Mouse (Mus musculus) megakaryocyte, embryonic 14.5 days (primary cell): ENCODE measurements around the gene Carnmt1. TPM values are rescaled to one million over a fixed set of nuclear protein-coding genes. Genes with fewer than 3 reads are reported as not detected.

Source experiments
- H3K27me3 ChIP-seq: replicated peaks from 2 replicates; pipeline ENCODE3; 2012; ENCODE audit warnings: inconsistent platforms
- H3K36me3 ChIP-seq: replicated peaks from 2 replicates; pipeline ENCODE3; 2012; ENCODE audit warnings: low read length, inconsistent platforms, mixed read lengths
- H3K4me1 ChIP-seq: 2 replicates; pipeline ENCODE4 v1.6.1; 2012; ENCODE audit warnings: inconsistent platforms
- H3K4me3 ChIP-seq: replicated peaks from 2 replicates; pipeline ENCODE3; 2012; ENCODE audit warnings: moderate library complexity, mild to moderate bottlenecking, inconsistent platforms
- H3K9me3 ChIP-seq: 2 replicates; pipeline ENCODE4 v1.6.1; 2012; ENCODE audit warnings: inconsistent platforms
- FLI1 ChIP-seq: IDR thresholded peaks from 2 replicates; pipeline ENCODE4 v1.6.1; 2012; ENCODE audit warnings: low read length, inconsistent platforms, mixed read lengths
- GATA1 ChIP-seq: IDR thresholded peaks from 3 replicates; pipeline ENCODE4 v1.6.1; 2012; ENCODE audit warnings: mixed read lengths, low read length, inconsistent platforms, borderline replicate concordance
- polyA plus RNA-seq: library from polyadenylated mRNA; stranded (reverse); fragments of >175 nt; gene quantifications from 2 replicates; pipeline ENCODE4 v1.2.3, GENCODE M21; 2012; ENCODE audit warnings: low replicate concordance; ENCODE audit not compliant: insufficient read depth

The Carnmt1 gene
- polyA plus RNA-seq, 1 experiment = 8.3 TPM

DNA sequence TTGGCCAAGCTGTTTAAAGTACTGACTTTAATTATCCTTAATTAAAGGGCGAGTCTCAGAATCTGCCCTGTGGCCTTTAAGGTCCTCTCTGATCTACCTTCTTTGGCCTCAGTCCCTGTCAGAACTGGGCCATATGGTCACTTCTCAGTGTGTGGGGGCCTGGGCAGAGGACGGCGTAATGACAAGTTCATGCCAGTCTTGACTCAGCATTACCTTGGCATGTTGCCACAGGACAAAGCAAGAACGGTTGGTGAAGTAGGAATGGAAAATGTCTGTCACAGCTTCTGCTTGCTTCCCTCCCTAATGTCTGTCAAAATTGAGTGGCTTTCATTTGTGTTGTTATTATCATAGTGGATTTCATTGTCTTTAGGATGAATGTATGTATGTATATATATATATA is 18.0 kb upstream of the Carnmt1 start:
- no peak overlapping the region for H3K4me3 ChIP-seq
- TF ChIP-seq FLI1 (no peak), GATA1 (no peak)
- no peaks in the 10 kb centered on the region for H3K27me3 ChIP-seq
- H3K4me1 ChIP-seq = peaks cover 60% of the 10 kb centered on the region
- peaks cover 11% of the 10 kb centered on the region for H3K36me3 ChIP-seq
- no peaks in the 10 kb centered on the region for H3K9me3 ChIP-seq

DNA sequence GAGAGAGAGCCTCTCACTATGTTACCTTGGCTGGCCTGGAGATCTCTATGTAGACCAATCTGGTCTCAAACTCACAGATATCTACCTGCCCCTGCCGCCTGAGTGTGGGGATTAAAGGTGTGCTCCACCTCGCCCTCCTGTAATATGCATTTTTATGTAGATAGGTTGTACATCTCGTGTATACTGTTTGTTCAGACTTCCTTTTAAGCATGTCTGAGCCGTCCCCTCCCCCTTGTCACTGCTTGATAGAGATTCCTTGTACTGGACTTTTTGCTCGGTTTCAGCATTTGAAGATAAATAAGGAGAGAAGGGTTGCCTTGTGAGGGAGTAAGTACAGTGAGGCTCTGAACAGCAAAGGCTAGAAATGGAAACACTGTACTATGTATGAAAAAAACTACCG is 17.5 kb upstream of the Carnmt1 start:
- Histone ChIP-seq H3K4me1 (peaks cover 55% of the 10 kb centered on the region), H3K9me3 (no peaks in the 10 kb centered on the region), H3K27me3 (no peaks in the 10 kb centered on the region), H3K36me3 (peaks cover 11% of the 10 kb centered on the region), H3K4me3 (no peak overlapping the region)
- TF ChIP-seq FLI1 (no peak), GATA1 (no peak)

DNA sequence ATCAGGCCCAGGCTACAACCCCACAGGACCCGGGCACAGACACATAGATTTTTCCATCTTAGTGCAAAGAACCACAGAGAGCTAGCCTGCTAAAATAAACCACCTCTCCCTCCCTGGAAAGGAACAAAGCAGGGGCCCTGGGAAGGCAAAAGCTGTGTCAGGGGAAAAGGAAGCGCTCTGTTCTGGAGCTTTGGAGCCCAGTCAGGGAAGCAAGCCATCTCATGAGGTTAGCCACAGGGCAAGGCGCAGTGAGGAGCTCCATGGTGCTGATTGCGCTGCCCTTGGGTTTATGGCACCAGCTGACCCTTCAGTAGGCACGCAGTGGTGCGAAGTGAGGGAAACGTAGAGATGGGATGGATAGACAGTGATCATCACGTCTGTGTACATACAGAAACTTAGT is 16.2 kb upstream of the Carnmt1 start:
- no peak for TF ChIP-seq FLI1
- no peak for TF ChIP-seq GATA1
- H3K4me1 ChIP-seq = peaks cover 60% of the 10 kb centered on the region

DNA sequence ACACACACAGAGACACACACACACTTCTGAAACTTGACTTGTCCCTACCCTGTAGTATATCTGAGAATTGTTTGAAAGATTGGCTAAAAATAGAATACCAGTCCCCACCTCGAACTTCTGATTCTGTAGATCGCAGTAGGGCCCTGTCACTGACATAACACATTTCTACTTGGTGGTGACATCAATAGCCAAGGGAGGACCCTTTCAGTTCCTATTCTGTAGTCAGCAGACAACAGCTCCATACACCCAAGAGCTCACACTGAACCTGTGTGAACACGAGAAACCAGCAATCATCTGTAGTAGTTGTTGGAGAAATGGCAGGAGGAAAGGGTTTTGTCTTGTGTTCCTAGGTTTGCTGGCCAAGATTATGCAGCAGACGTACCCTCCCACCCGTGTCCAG is 15.6 kb upstream of the Carnmt1 start:
- peaks cover 11% of the 10 kb centered on the region for H3K36me3 ChIP-seq

More for the DNA sequence above, 16.2 kb upstream of the Carnmt1 start:
- peaks cover 11% of the 10 kb centered on the region for H3K36me3 ChIP-seq
- H3K9me3 ChIP-seq = no peaks in the 10 kb centered on the region
- peak overlapping the region; percentile 59 for H3K4me3 ChIP-seq
- H3K27me3 ChIP-seq = no peaks in the 10 kb centered on the region

DNA sequence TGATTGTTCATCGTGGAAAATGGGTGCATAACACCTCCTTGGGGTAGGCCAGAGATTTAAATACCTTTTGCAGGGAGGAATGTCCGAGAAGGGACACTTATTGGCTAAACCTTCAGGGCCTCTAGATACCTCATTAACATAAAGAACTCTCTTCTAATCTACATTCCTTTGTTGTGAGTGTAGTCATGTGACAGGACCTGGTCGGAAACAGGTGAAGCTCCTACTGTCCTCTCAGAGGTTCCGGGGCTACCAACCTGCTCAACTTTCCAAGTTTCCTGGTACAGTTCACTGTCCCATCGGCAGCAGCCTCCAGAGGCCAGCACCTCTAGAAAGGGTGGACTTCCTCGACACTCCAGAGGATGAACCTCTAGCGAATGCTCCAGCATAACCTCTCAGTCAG is 14.6 kb upstream of the Carnmt1 start:
- Histone ChIP-seq H3K9me3 (no peaks in the 10 kb centered on the region), H3K4me3 (no peak overlapping the region), H3K4me1 (peaks cover 56% of the 10 kb centered on the region), H3K36me3 (peaks cover 8% of the 10 kb centered on the region), H3K27me3 (no peaks in the 10 kb centered on the region)
- TF ChIP-seq FLI1 (no peak), GATA1 (no peak)

More for the DNA sequence above, 15.6 kb upstream of the Carnmt1 start:
- no peak overlapping the region for H3K4me3 ChIP-seq
- no peaks in the 10 kb centered on the region for H3K9me3 ChIP-seq
- H3K4me1 ChIP-seq = peaks cover 62% of the 10 kb centered on the region
- H3K27me3 ChIP-seq = no peaks in the 10 kb centered on the region
- TF ChIP-seq FLI1 = no peak
- no peak for TF ChIP-seq GATA1

DNA sequence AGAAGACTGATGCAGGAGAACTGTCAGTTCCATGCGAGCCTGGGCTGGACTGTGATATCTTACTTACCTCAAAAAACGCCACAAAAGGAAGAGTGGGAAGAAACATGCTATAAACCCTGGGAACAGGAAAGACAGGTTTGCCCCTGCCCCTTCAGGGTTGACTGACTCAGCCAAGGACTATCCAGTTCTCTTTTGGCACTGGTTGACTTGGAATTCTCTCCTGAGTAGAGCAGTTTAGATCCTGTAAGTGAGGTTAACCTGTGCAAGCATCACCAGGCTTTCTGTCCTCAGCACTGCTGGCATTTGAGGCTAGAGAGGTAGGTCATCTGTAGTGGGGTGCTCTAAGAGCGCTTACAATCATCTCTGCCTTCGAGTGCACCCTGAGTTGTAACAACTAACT is 12.1 kb upstream of the Carnmt1 start:
- TF ChIP-seq FLI1 = no peak
- no peak for TF ChIP-seq GATA1
- Histone ChIP-seq H3K9me3 (no peaks in the 10 kb centered on the region), H3K27me3 (no peaks in the 10 kb centered on the region), H3K36me3 (peaks cover 2% of the 10 kb centered on the region), H3K4me1 (peaks cover 56% of the 10 kb centered on the region), H3K4me3 (no peak overlapping the region)

DNA sequence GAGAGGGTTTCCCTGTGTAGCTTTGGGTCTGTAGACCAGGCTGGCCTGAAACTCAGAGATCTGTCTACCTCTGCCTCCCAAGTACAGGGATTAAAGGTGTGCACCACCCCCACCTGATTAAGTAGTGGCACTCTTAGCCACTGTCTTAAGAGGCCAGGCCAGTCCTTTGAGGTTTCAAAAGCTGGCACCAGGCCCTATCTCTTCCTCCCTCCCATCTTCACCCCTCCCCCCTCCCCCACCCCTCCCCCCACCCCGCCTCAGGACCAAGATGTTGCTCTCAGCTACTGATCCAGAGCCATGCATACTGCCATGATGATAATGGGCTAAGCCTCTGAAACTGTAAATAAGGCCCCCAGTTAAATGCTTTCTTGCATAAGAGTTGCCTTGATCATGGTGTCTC is 11.2 kb upstream of the Carnmt1 start:
- H3K9me3 ChIP-seq = no peaks in the 10 kb centered on the region
- no peaks in the 10 kb centered on the region for H3K27me3 ChIP-seq
- TF ChIP-seq FLI1 (no peak), GATA1 (no peak)
- H3K4me3 ChIP-seq = no peak overlapping the region
- peaks cover 56% of the 10 kb centered on the region for H3K4me1 ChIP-seq
- no peaks in the 10 kb centered on the region for H3K36me3 ChIP-seq

DNA sequence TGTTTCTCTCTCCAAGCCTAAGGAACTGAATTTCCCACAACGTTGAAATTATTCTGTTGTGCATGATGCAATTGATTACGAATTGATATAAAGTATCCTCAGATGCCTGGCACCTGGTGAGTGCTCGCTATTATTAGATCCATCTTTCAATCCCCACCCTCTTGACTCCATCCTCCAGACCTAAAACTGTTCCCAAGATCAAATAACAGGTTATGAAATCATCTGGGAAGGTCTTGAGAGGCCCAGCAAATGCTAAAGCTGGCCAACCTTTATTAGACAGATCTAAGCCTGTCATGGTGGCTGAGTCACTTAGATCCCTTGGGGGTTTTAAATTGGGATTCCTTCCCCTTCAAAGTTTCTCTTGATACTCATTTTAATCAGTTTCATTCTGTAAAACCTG is 10.1 kb upstream of the Carnmt1 start:
- Histone ChIP-seq H3K4me3 (no peak overlapping the region), H3K9me3 (no peaks in the 10 kb centered on the region), H3K27me3 (no peaks in the 10 kb centered on the region), H3K4me1 (peaks cover 54% of the 10 kb centered on the region), H3K36me3 (no peaks in the 10 kb centered on the region)
- TF ChIP-seq GATA1 (no peak), FLI1 (no peak)

DNA sequence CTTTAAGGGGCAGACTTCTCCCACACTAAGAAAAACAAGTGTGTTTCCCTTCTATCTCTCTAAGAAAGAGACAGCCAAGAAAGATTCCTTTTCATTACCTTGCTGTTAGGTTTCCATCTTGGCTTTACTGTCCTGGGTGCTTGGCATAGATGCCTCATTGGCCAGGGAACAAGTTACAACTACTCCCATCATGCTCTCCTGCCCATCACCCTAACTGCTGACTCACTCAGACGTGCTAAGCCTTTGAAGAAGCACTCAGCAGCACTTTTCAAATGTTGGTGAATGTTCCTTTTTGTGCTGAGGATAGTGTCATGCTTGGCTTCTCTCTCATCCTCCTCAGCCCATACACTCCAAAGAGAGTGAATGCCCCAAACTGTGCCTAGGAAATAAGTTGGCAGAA is 8.9 kb upstream of the Carnmt1 start:
- Histone ChIP-seq H3K4me3 (peak overlapping the region; percentile 44), H3K9me3 (no peaks in the 10 kb centered on the region), H3K4me1 (peaks cover 54% of the 10 kb centered on the region), H3K36me3 (no peaks in the 10 kb centered on the region), H3K27me3 (no peaks in the 10 kb centered on the region)
- TF ChIP-seq GATA1 = no peak
- no peak for TF ChIP-seq FLI1

DNA sequence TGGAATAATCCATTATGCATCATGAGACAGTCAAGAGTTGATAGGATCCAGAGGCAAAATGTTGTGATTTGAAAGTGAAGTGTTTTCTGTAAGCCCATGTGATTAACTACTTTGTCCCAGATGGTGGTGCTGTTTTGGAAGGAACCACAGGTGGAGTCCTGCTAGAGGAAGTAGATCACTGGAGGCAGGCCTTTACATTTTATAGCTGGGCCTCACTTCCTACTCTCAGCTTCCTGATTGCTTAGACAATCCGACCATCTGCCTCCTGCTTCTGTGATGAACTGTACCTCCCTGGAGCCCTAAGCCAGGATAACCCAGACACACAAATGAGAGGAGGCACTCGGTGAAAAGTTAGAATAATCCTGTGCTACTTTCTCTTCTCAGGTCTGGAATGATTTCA is 6.7 kb upstream of the Carnmt1 start:
- no peaks in the 10 kb centered on the region for H3K9me3 ChIP-seq
- TF ChIP-seq FLI1 (no peak), GATA1 (no peak)
- no peak overlapping the region for H3K4me3 ChIP-seq
- no peaks in the 10 kb centered on the region for H3K36me3 ChIP-seq
- H3K27me3 ChIP-seq = no peaks in the 10 kb centered on the region
- peaks cover 59% of the 10 kb centered on the region for H3K4me1 ChIP-seq

DNA sequence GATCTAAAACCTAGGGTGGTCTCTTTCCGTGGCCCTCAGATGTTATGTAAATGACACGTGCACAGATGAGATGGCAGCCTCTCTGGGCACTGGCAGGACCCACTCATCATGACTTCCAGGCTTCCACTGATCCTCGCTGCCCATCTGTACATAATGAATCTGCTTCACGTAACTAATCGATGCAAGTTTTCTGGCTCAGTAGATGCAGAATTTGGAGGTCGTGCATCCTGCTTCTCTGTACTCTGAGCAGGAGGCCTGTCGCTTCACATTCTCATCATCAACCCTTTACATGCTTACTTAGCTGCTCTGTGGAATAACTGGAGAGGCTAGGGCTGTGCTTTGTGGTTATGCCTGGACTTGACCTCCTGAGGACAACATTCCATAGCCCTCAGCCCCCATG is 3.6 kb upstream of the Carnmt1 start:
- TF ChIP-seq FLI1 = no peak
- no peaks in the 10 kb centered on the region for H3K36me3 ChIP-seq
- peaks cover 51% of the 10 kb centered on the region for H3K4me1 ChIP-seq
- H3K9me3 ChIP-seq = no peaks in the 10 kb centered on the region
- H3K4me3 ChIP-seq = no peak overlapping the region
- no peaks in the 10 kb centered on the region for H3K27me3 ChIP-seq
